Mouse (Mus musculus) liver, adult 2 months (tissue): ENCODE data around the gene Tarsl2.

Experiments used
- CTCF ChIP-seq: fragments of 200-500 bp; IDR thresholded peaks from 2 replicates; pipeline ENCODE4 v1.5.1; 2011; ENCODE audit warnings: low read depth, low read length, control low read depth
- POLR2A ChIP-seq: fragments of 200-500 bp; IDR thresholded peaks from 2 replicates; pipeline ENCODE4 v1.6.1; 2011; ENCODE audit warnings: low read length, control low read depth; ENCODE audit not compliant: insufficient read depth; ENCODE audit errors: extremely low read depth

DNA sequence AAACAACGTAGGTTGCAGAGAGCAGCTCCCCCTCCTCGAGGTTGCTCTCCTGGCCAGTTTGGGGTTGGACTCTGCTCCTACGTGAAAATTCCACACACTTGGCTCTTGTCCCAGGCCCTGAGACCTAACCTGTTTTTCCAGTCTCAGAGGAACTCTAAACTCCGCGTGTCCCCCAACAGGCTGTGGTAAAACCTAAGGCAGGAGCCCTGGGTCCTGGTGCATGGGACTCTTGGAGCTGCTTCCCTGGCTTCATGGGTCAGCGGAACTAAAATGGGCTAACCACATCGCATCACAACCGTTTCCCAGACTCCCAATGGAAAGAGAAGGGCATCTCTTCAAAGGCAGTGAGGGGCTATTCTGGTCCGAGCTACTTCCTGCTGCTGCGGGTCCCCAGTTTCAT lies 48.2 kb downstream of the Tarsl2 start:
- no peak for TF ChIP-seq CTCF
- no peak for TF ChIP-seq POLR2A
